Mouse (Mus musculus): Measurements from ENCODE around the gene Epb41l1.

DNA sequence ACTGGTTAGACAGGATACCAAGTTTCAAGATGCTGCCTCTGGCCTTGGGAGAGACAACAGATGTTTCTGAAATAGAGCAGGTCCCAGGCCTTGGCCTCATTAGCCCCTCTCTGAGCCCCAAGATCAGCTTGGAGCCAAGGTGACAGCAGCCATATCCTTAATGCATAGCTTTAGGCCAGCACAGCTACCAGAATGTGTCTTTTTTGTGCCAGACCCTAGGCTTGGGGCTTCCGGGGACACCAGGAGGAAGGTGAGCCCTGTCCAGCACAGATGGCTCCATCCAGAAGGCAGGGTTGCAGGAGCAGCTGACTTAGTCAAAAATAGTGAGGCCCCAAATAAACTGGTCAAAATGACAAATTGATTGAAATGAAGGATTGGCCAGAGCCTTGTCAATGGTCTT is 80.3 kb downstream of the Epb41l1 start:
- TF ChIP-seq EP300 (IDR thresholded peaks at IDR 0.05; ENCODE audit: low read depth) (no peak), CTCF (IDR thresholded peaks at IDR 0.05; ENCODE audit: low read depth) (no peak)
